Mouse (Mus musculus) megakaryocyte, embryonic 14.5 days (primary cell): ENCODE results near the gene Spaca1. TPM values are rescaled to one million over a fixed set of nuclear protein-coding genes. Genes with fewer than 3 reads are reported as not detected.
"Not testable (repeated sequence)": the region's sequence is repeated elsewhere in the genome, so short reads cannot be mapped to it uniquely, and the experiment has no call there.

ENCODE experiments used
- H3K27me3 ChIP-seq: replicated peaks from 2 replicates; pipeline ENCODE3; 2012; ENCODE audit warnings: inconsistent platforms
- H3K36me3 ChIP-seq: replicated peaks from 2 replicates; pipeline ENCODE3; 2012; ENCODE audit warnings: low read length, inconsistent platforms, mixed read lengths
- H3K4me1 ChIP-seq: 2 replicates; pipeline ENCODE4 v1.6.1; 2012; ENCODE audit warnings: inconsistent platforms
- H3K4me3 ChIP-seq: replicated peaks from 2 replicates; pipeline ENCODE3; 2012; ENCODE audit warnings: moderate library complexity, mild to moderate bottlenecking, inconsistent platforms
- H3K9me3 ChIP-seq: 2 replicates; pipeline ENCODE4 v1.6.1; 2012; ENCODE audit warnings: inconsistent platforms
- FLI1 ChIP-seq: IDR thresholded peaks from 2 replicates; pipeline ENCODE4 v1.6.1; 2012; ENCODE audit warnings: low read length, inconsistent platforms, mixed read lengths
- GATA1 ChIP-seq: IDR thresholded peaks from 3 replicates; pipeline ENCODE4 v1.6.1; 2012; ENCODE audit warnings: mixed read lengths, low read length, inconsistent platforms, borderline replicate concordance
- polyA plus RNA-seq: library from polyadenylated mRNA; stranded (reverse); fragments of >175 nt; gene quantifications from 2 replicates; pipeline ENCODE4 v1.2.3, GENCODE M21; 2012; ENCODE audit warnings: low replicate concordance; ENCODE audit not compliant: insufficient read depth

Gene Spaca1
- polyA plus RNA-seq: not detected in 2 replicates

GRCm38 (mm10) chr4:34049571-34050255, at the start of gene Spaca1:
Spaca1 (minus strand) TSS chr4:34050191.
- Histone ChIP-seq H3K4me1 (no peaks in the 10 kb centered on the region), H3K36me3 (no peaks in the 10 kb centered on the region), H3K4me3 (no peak within 1 kb of the TSS), H3K27me3 (no peaks in the 10 kb centered on the region), H3K9me3 (peaks cover 15% of the 10 kb centered on the region)
- TF ChIP-seq FLI1 (no peak), GATA1 (no peak)

- not testable (repeated sequence) for H3K9me3 ChIP-seq, H3K36me3 ChIP-seq, H3K4me3 ChIP-seq, H3K4me1 ChIP-seq, H3K27me3 ChIP-seq
These were observed 37.3 kb upstream of the Spaca1 start for GRCm38 (mm10) chr4:34087286-34087685.

- Histone ChIP-seq H3K36me3 (no peaks in the 10 kb centered on the region), H3K9me3 (no peaks in the 10 kb centered on the region), H3K4me1 (no peaks in the 10 kb centered on the region), H3K27me3 (no peaks in the 10 kb centered on the region), H3K4me3 (no peak overlapping the region)
- no peak for TF ChIP-seq FLI1
These were observed 31.1 kb upstream of the Spaca1 start for GRCm38 (mm10) chr4:34081064-34081463.

GRCm38 (mm10) chr4:34069002-34069401, 19.0 kb upstream of the Spaca1 start:
- H3K9me3 ChIP-seq: no peaks in the 10 kb centered on the region
- no peak for TF ChIP-seq GATA1
- H3K4me3 ChIP-seq: no peak overlapping the region
- H3K27me3 ChIP-seq: no peaks in the 10 kb centered on the region
- no peaks in the 10 kb centered on the region for H3K36me3 ChIP-seq
- H3K4me1 ChIP-seq: peaks cover 4% of the 10 kb centered on the region; the same call in 1 of the 2 replicates

GRCm38 (mm10) chr4:34058320-34058719, 8.3 kb upstream of the Spaca1 start:
- Histone ChIP-seq H3K36me3 (no peaks in the 10 kb centered on the region), H3K4me1 (no peaks in the 10 kb centered on the region), H3K4me3 (no peak overlapping the region), H3K9me3 (no peaks in the 10 kb centered on the region), H3K27me3 (no peaks in the 10 kb centered on the region)
- TF ChIP-seq FLI1 (no peak), GATA1 (no peak)

- H3K4me1 ChIP-seq: no peaks in the 10 kb centered on the region
- no peak overlapping the region for H3K4me3 ChIP-seq
- no peaks in the 10 kb centered on the region for H3K9me3 ChIP-seq
- H3K27me3 ChIP-seq: no peaks in the 10 kb centered on the region
- TF ChIP-seq GATA1: no peak
- TF ChIP-seq FLI1: no peak
- no peaks in the 10 kb centered on the region for H3K36me3 ChIP-seq
These were observed 23.2 kb downstream of the Spaca1 start for GRCm38 (mm10) chr4:34026771-34027170.

- H3K4me3 ChIP-seq: no peak overlapping the region
- no peaks in the 10 kb centered on the region for H3K27me3 ChIP-seq
- no peaks in the 10 kb centered on the region for H3K36me3 ChIP-seq
- TF ChIP-seq FLI1: no peak
- TF ChIP-seq GATA1: no peak
- no peaks in the 10 kb centered on the region for H3K4me1 ChIP-seq
- H3K9me3 ChIP-seq: no peaks in the 10 kb centered on the region
These were observed 28.5 kb downstream of the Spaca1 start for GRCm38 (mm10) chr4:34021456-34021855.

- no peak overlapping the region for H3K4me3 ChIP-seq
- H3K9me3 ChIP-seq: peaks cover 9% of the 10 kb centered on the region
- H3K4me1 ChIP-seq: no peaks in the 10 kb centered on the region
- H3K36me3 ChIP-seq: no peaks in the 10 kb centered on the region
- TF ChIP-seq GATA1 (no peak), FLI1 (no peak)
- no peaks in the 10 kb centered on the region for H3K27me3 ChIP-seq
These were observed 53.6 kb downstream of the Spaca1 start for GRCm38 (mm10) chr4:33996382-33996781.

- H3K27me3 ChIP-seq: no peaks in the 10 kb centered on the region
- no peaks in the 10 kb centered on the region for H3K36me3 ChIP-seq
- no peak overlapping the region for H3K4me3 ChIP-seq
- no peaks in the 10 kb centered on the region for H3K9me3 ChIP-seq
- TF ChIP-seq FLI1 (no peak), GATA1 (no peak)
- no peaks in the 10 kb centered on the region for H3K4me1 ChIP-seq
These were observed 57.3 kb downstream of the Spaca1 start for GRCm38 (mm10) chr4:33992687-33993086.

- Histone ChIP-seq H3K4me3 (no peak overlapping the region), H3K36me3 (no peaks in the 10 kb centered on the region), H3K9me3 (peaks cover 16% of the 10 kb centered on the region), H3K27me3 (no peaks in the 10 kb centered on the region), H3K4me1 (no peaks in the 10 kb centered on the region)
- no peak for TF ChIP-seq GATA1
- no peak for TF ChIP-seq FLI1
These were observed 61.4 kb downstream of the Spaca1 start for GRCm38 (mm10) chr4:33988466-33989089.

Other genes starting within 250 kb of the Spaca1 start
- 0.03 TPM in 1 of 2 replicates, not detected in the other for gene Cnr1, start 125.6 kb downstream of the Spaca1 start, polyA plus RNA-seq